Mouse (Mus musculus): ENCODE results near the gene Hmg20a. TPM values are rescaled to one million over a fixed set of nuclear protein-coding genes. Genes with fewer than 3 reads are reported as not detected.

The Hmg20a gene
- total and polyA plus RNA-seq, 2 experiments = 6.6 to 6.8 TPM

DNA sequence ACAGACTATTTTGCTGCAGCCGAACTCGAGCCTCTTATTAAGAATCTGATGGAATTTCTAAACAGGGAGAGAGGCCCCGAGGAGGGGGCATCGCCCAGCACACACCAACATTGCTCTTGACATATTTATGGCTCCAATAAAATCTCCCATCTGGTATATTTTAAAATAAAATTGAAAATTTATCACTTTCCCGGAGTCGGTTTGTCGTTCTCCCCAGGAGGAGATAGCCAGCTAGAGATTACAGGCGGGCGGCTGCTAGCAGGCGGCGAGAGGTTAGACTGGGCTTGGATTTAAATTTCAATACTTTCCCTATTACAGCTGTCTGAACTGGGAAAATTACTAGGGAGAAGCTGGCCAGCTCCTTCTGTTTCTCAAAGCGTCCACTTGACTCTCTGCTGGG, 121.6 kb downstream of the Hmg20a start:
- no peaks in the 10 kb centered on the region for H3K4me1 ChIP-seq (ENCODE audit: control insufficient read depth, insufficient read depth, low read length)
- TF ChIP-seq POLR2A (IDR thresholded peaks at IDR 0.05; ENCODE audit: extremely low read depth, insufficient read depth, low read length) (no peak), CTCF (IDR thresholded peaks at IDR 0.05; ENCODE audit: low read depth, low read length) (no peak)
- no peak overlapping the region for H3K27ac ChIP-seq (replicated peaks; ENCODE audit: insufficient read depth, low read depth, low read length)
- no peaks in the 10 kb centered on the region for H3K36me3 ChIP-seq (ENCODE audit: control insufficient read depth, insufficient read depth, low read length)
- H3K9ac ChIP-seq (ENCODE audit: low read depth, low read length) = no peak overlapping the region
- H3K4me3 ChIP-seq (ENCODE audit: insufficient read depth, low read depth, low read length) = no peak overlapping the region
- no peak for DNase-seq (ENCODE audit: extremely low read depth, low read depth, low spot score)
- no peaks in the 10 kb centered on the region for H3K27me3 ChIP-seq (ENCODE audit: control insufficient read depth, insufficient read depth, low read length)
- 89% methylated on average over 12 of the region's 12 CpGs for WGBS
- H3K79me2 ChIP-seq (ENCODE audit: control insufficient read depth, insufficient read depth, low read length) = no peaks in the 10 kb centered on the region

- no peak for DNase-seq (ENCODE audit: extremely low read depth, low read depth, low spot score)
- 76% methylated on average over 6 of the region's 6 CpGs for whole genome bisulfite sequencing
- TF ChIP-seq CTCF (IDR thresholded peaks at IDR 0.05; ENCODE audit: low read depth, low read length) = no peak
- no peak for TF ChIP-seq POLR2A (IDR thresholded peaks at IDR 0.05; ENCODE audit: extremely low read depth, insufficient read depth, low read length)
- H3K36me3 ChIP-seq (ENCODE audit: control insufficient read depth, insufficient read depth, low read length) = no peaks in the 10 kb centered on the region
- no peak overlapping the region for H3K9ac ChIP-seq (ENCODE audit: low read depth, low read length)
- no peaks in the 10 kb centered on the region for H3K27me3 ChIP-seq (ENCODE audit: control insufficient read depth, insufficient read depth, low read length)
- no peaks in the 10 kb centered on the region for H3K79me2 ChIP-seq (ENCODE audit: control insufficient read depth, insufficient read depth, low read length)
- H3K4me3 ChIP-seq (ENCODE audit: insufficient read depth, low read depth, low read length) = no peak overlapping the region
- no peaks in the 10 kb centered on the region for H3K4me1 ChIP-seq (ENCODE audit: control insufficient read depth, insufficient read depth, low read length)
- no peak overlapping the region for H3K27ac ChIP-seq (replicated peaks; ENCODE audit: insufficient read depth, low read depth, low read length)
Observed at GRCm38 (mm10) chr9:56544687-56545475, 126.5 kb downstream of the Hmg20a start.

Other genes with a start within 250 kb of the Hmg20a start
- 9.4 and 10.7 TPM in 2 replicates for gene Peak1, start 542 bp upstream of the Hmg20a start, total RNA-seq (2014; rRNA removed)
- 2.1 and 2.8 TPM in 2 replicates for gene Peak1, start 542 bp upstream of the Hmg20a start, polyA plus RNA-seq (2012; rRNA removed)

Data from liver, adult 2 months (tissue).